Mouse (Mus musculus) natural killer cell, adult 2 months (primary cell): ENCODE results near the gene Flvcr2.

Experiments
- DNase-seq, 2 experiments: peaks; one replicate each; pipeline ENCODE4 v3.0.0; 2022; ENCODE audit warnings: low spot score in 2 of 2

Flvcr2 gene

GRCm38 (mm10) chr12:85859511-85860189 lies 113.3 kb downstream of the Flvcr2 start:
- DNase-seq, result no peak

GRCm38 (mm10) chr12:85862514-85862913 lies 116.2 kb downstream of the Flvcr2 start:
- DNase-seq, result no peak
